Mouse (Mus musculus): ENCODE measurements at regions not wholly inside any gene's neighbourhood (a gene's known extent, or its start where the extent isn't known, plus 50 kb on each side); places are given as distances from the start of the nearest gene placed in this dataset.

DNA sequence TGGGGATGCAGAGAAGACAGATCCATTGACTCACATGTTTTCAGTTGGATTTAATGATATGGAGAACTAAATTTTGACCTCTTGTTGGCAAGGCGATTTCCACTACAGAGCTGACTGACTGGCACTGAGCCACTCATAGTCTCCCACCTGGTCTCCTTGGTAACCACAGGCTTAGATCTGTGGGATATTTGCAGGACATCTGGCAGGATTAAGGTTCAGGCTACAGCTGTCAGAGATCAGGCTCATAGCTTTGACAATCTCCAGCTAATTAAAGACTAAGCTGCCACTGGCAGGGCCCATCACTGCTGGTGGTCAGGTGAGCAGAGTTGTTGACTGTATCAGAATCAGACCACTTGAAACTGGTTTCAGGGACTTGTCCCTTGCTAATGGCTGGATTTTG lies 595.4 kb downstream of the Sema5a start:
- DNase-seq = no peak
- no peaks in the 10 kb centered on the region for H3K27me3 ChIP-seq
- no peak overlapping the region for H3K4me2 ChIP-seq
- no peaks in the 10 kb centered on the region for H3K4me1 ChIP-seq (replicated peaks)
- no peaks in the 10 kb centered on the region for H3K36me3 ChIP-seq
- no peak overlapping the region for H3K9ac ChIP-seq
- no peak overlapping the region for H3K27ac ChIP-seq
- 54% methylated on average over 1 of the region's 1 CpGs for WGBS (ENCODE audit: insufficient replicate concordance)
- H3K9me3 ChIP-seq (replicated peaks) = no peaks in the 10 kb centered on the region
- ATAC-seq (ENCODE audit: low read depth) = no peak
- no peak overlapping the region for H3K4me3 ChIP-seq (replicated peaks)
